Mouse (Mus musculus) 416B (cell line): Measurements from ENCODE around the gene Olfr247.
"Not testable (repeated sequence)": the region's sequence is repeated elsewhere in the genome, so short reads cannot be mapped to it uniquely, and the experiment has no call there.

ENCODE experiments used
- DNase-seq: peaks from one replicate; pipeline ENCODE4 v3.0.0; 2011; ENCODE audit warnings: low read depth

The Olfr247 gene

DNA sequence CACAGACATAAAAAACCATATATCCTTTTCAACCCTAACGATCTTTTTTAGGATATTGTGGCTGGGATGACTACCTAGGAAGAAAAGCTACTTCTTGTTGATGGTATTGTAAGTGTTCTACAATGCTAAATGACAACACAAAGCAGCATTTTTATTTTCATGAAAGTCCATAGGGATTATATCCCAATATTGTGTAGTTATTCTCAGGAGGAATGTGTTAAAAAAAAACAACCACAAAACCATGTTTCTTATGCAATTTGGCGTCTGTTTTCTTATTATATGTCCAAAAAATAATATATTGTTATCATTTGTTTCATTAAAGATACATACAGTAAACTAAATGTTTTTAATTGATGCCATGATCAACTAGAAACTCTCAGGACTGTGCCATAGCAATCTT is at the start of gene Olfr247:
TSS of gene Olfr247 (minus strand) at position 101 of the 400 bp plus-strand sequence.
- not testable (repeated sequence) for DNase-seq

GRCm38 (mm10) chr10:130012321-130012720 is 36.4 kb upstream of the Olfr247 start, which contains the start of gene Olfr820:
Gene Olfr820 (plus strand): TSS chr10:130012621.
- no peak for DNase-seq

DNA sequence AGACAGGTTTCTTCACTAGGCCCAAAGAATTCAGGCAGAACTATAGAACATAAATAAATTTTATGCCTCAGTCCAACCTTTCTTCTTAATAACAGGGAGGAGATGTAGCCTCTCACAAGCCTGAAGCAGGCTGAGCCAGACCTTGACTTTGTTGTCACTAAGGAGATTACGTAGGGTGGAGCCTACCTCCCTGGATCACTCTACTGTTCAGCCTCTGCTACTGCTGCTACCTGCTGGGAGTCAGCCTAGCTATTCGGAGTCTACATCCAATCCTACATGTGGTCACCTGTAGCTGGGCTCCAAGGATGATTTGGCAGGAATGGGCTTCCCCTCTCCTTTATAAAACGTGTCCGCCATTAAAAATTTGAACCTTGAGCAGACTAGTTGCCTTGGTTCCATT is 29.4 kb upstream of the Olfr247 start:
- DNase-seq: not testable (repeated sequence)

GRCm38 (mm10) chr10:130004104-130004503 is 28.2 kb upstream of the Olfr247 start:
- not testable (repeated sequence) for DNase-seq

DNA sequence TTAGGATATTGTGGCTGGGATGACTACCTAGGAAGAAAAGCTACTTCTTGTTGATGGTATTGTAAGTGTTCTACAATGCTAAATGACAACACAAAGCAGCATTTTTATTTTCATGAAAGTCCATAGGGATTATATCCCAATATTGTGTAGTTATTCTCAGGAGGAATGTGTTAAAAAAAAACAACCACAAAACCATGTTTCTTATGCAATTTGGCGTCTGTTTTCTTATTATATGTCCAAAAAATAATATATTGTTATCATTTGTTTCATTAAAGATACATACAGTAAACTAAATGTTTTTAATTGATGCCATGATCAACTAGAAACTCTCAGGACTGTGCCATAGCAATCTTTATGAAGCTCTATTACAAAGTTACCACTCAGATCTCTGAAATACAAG is 9.0 kb upstream of the Olfr247 start, which contains the start of gene Gm10310:
TSS of gene Gm10310 (minus strand) at position 101 of the 400 bp plus-strand sequence.
- DNase-seq: not testable (repeated sequence)

GRCm38 (mm10) chr10:129981867-129982266 is 5.9 kb upstream of the Olfr247 start:
- not testable (repeated sequence) for DNase-seq

- not testable (repeated sequence) for DNase-seq
These were observed 2.9 kb downstream of the Olfr247 start for GRCm38 (mm10) chr10:129972994-129973393.

- not testable (repeated sequence) for DNase-seq
These were observed 8.8 kb downstream of the Olfr247 start, which contains the start of gene Olfr819 for GRCm38 (mm10) chr10:129967166-129967565. Gene Olfr819 (minus strand): TSS chr10:129967266.

DNA sequence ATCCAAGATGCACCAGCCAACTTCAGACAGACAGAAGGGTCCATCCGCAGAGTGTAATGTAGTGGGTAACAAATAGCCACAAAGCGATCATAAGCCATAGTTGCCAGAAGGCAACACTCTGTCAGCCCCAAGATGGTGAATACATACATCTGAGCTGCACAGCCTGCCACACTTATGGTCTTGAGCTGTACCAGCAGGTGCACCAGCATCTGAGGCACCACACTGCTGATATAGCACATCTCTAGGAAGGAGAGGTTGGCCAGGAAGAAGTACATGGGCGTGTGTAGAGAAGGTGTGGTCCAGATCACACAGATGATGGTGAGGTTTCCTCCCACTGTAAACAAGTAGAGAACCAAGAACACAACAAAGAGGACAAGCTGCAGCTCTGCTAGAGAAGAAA is 9.7 kb downstream of the Olfr247 start:
- not testable (repeated sequence) for DNase-seq

- no peak for DNase-seq
These were observed 26.9 kb downstream of the Olfr247 start, which contains the start of gene Olfr818 for GRCm38 (mm10) chr10:129949000-129949399. Gene Olfr818 (minus strand): TSS chr10:129949100.
